Mouse (Mus musculus): Measurements from ENCODE around the gene Zbtb9.

DNA sequence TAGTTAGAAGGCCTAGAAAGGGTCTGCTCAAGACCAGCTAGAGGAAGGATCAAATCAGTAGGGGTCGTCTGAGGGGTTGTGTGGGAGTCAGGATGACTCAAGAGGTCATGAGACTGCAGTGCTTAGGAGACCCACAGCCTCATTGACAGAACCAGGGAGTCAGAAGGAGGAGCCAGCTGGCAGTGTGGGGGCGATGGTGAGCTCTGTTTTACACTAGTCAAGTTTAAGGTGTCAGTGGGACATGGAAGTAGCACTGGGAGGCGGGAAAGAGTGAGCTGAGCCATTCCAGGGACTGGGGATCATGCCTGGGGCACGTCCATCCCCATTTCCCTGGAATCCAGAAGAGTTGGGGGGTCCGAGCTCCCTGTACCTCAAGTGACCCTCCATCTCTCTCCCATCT is 14.1 kb upstream of the Zbtb9 start:
- TF ChIP-seq EP300 (IDR thresholded peaks at IDR 0.05; ENCODE audit: low read depth): no peak
- 0 out of 2 replicates have a peak, but pooled peaks have one; percentile 14 for TF ChIP-seq CTCF (IDR thresholded peaks at IDR 0.05; ENCODE audit: low read depth)

All from liver, embryonic 14.5 days (tissue).